Mouse (Mus musculus) lung, embryonic 14.5 days (tissue): ENCODE measurements at regions not wholly inside any gene's neighbourhood (a gene's known extent, or its start where the extent isn't known, plus 50 kb on each side); places are given as distances from the start of the nearest gene placed in this dataset.

ENCODE experiments used
- ATAC-seq: fragments of 200-750 bp; cut with Nextera tagmentation; 2 replicates; pipeline ENCODE4 v1.8.0; 2017; ENCODE audit warnings: mild to moderate bottlenecking, moderate TSS enrichment, moderate library complexity; ENCODE audit not compliant: insufficient read depth
- DNase-seq: peaks from one replicate; pipeline ENCODE4 v3.0.0-alpha.2; 2015
- H3K27ac ChIP-seq: fragments of 300-500 bp; sonication (generic); 2 replicates; pipeline ENCODE4 v1.5.1; 2014; ENCODE audit warnings: low read depth, mild to moderate bottlenecking, moderate library complexity
- H3K27me3 ChIP-seq: fragments of 300-500 bp; sonication (generic); 2 replicates; pipeline ENCODE4 v1.6.1; 2014; ENCODE audit warnings: low read length, control low read depth; ENCODE audit not compliant: insufficient read depth
- H3K36me3 ChIP-seq: fragments of 300-500 bp; sonication (generic); 2 replicates; pipeline ENCODE4 v1.6.1; 2014; ENCODE audit warnings: control low read depth; ENCODE audit not compliant: insufficient read depth
- H3K4me1 ChIP-seq: fragments of 300-500 bp; sonication (generic); 2 replicates; pipeline ENCODE4 v1.6.1; 2014; ENCODE audit warnings: antibody characterized with exemption, control low read depth; ENCODE audit not compliant: insufficient read depth
- H3K4me2 ChIP-seq: fragments of 300-500 bp; sonication (generic); 2 replicates; pipeline ENCODE4 v1.6.1; 2014; ENCODE audit warnings: mild to moderate bottlenecking
- H3K4me3 ChIP-seq: fragments of 300-500 bp; sonication (generic); 2 replicates; pipeline ENCODE4 v1.5.1; 2014; ENCODE audit warnings: low read depth, low read length
- H3K9ac ChIP-seq: fragments of 300-500 bp; sonication (generic); 2 replicates; pipeline ENCODE4 v1.6.1; 2014
- H3K9me3 ChIP-seq: fragments of 300-500 bp; sonication (generic); 2 replicates; pipeline ENCODE4 v1.6.1; 2016; ENCODE audit warnings: low read depth, low read length, control low read depth
- CTCF ChIP-seq: IDR thresholded peaks from 2 replicates; pipeline ENCODE4 v1.5.1; 2016; ENCODE audit warnings: antibody characterized with exemption, low read depth
- WGBS: fragments of 180-500 bp; shearing (Covaris S2); extraction: QIAGEN DNeasy Blood & Tissue Kit; methylation state at CpG from one replicate; pipeline ENCODE4 v1.1.7; 2014; 5-methylcytosine and 5-hydroxymethylcytosine counted together

GRCm38 (mm10) chr9:17567784-17568518, 724.0 kb upstream of the Chordc1 start:
- H3K4me1 ChIP-seq: no peaks in the 10 kb centered on the region
- H3K27me3 ChIP-seq: no peaks in the 10 kb centered on the region
- WGBS: 67% methylated on average over 3 of the region's 3 CpGs
- ATAC-seq (no peak), DNase-seq (no peak)
- H3K9me3 ChIP-seq: no peaks in the 10 kb centered on the region
- no peak overlapping the region for H3K27ac ChIP-seq
- H3K4me2 ChIP-seq: no peak overlapping the region
- H3K4me3 ChIP-seq: no peak overlapping the region
- no peaks in the 10 kb centered on the region for H3K36me3 ChIP-seq
- no peak for TF ChIP-seq CTCF
- H3K9ac ChIP-seq: no peak overlapping the region

GRCm38 (mm10) chr9:17587558-17587957, 704.4 kb upstream of the Chordc1 start:
- Histone ChIP-seq H3K4me1 (no peaks in the 10 kb centered on the region), H3K9ac (no peak overlapping the region), H3K9me3 (no peaks in the 10 kb centered on the region), H3K4me3 (no peak overlapping the region), H3K27ac (no peak overlapping the region), H3K4me2 (no peak overlapping the region), H3K36me3 (no peaks in the 10 kb centered on the region), H3K27me3 (no peaks in the 10 kb centered on the region)
- no peak for ATAC-seq
- TF ChIP-seq CTCF: no peak
- no peak for DNase-seq
- 69% methylated on average over 2 of the region's 2 CpGs for WGBS

GRCm38 (mm10) chr9:17587968-17588550, 703.9 kb upstream of the Chordc1 start:
- Histone ChIP-seq H3K4me2 (no peak overlapping the region), H3K27ac (no peak overlapping the region), H3K4me1 (no peaks in the 10 kb centered on the region), H3K9ac (no peak overlapping the region), H3K9me3 (no peaks in the 10 kb centered on the region), H3K27me3 (no peaks in the 10 kb centered on the region), H3K36me3 (no peaks in the 10 kb centered on the region), H3K4me3 (no peak overlapping the region)
- 41% methylated on average over 2 of the region's 2 CpGs for WGBS
- TF ChIP-seq CTCF: no peak
- no peak for ATAC-seq
- no peak for DNase-seq

GRCm38 (mm10) chr9:17611146-17611545, 680.8 kb upstream of the Chordc1 start:
- H3K4me3 ChIP-seq: no peak overlapping the region
- WGBS: 43% methylated on average over 1 of the region's 1 CpGs
- H3K4me2 ChIP-seq: no peak overlapping the region
- no peaks in the 10 kb centered on the region for H3K36me3 ChIP-seq
- no peak for TF ChIP-seq CTCF
- H3K27me3 ChIP-seq: no peaks in the 10 kb centered on the region
- no peak overlapping the region for H3K9ac ChIP-seq
- no peaks in the 10 kb centered on the region for H3K4me1 ChIP-seq
- no peak overlapping the region for H3K27ac ChIP-seq
- H3K9me3 ChIP-seq: no peaks in the 10 kb centered on the region
- ATAC-seq: no peak
- DNase-seq: no peak

GRCm38 (mm10) chr9:17642513-17642912, 649.4 kb upstream of the Chordc1 start:
- H3K27ac ChIP-seq: no peak overlapping the region
- TF ChIP-seq CTCF: no peak
- no peaks in the 10 kb centered on the region for H3K4me1 ChIP-seq
- H3K27me3 ChIP-seq: no peaks in the 10 kb centered on the region
- H3K9me3 ChIP-seq: no peaks in the 10 kb centered on the region
- no peak overlapping the region for H3K4me3 ChIP-seq
- DNase-seq (no peak), ATAC-seq (no peak)
- 92% methylated on average over 1 of the region's 1 CpGs for WGBS
- no peak overlapping the region for H3K4me2 ChIP-seq
- H3K36me3 ChIP-seq: no peaks in the 10 kb centered on the region
- H3K9ac ChIP-seq: no peak overlapping the region

GRCm38 (mm10) chr9:17645882-17646626, 645.9 kb upstream of the Chordc1 start:
- 83% methylated on average over 4 of the region's 4 CpGs for WGBS
- DNase-seq (no peak), ATAC-seq (no peak)
- Histone ChIP-seq H3K4me3 (no peak overlapping the region), H3K27ac (no peak overlapping the region), H3K36me3 (no peaks in the 10 kb centered on the region), H3K4me2 (no peak overlapping the region), H3K9me3 (no peaks in the 10 kb centered on the region), H3K27me3 (no peaks in the 10 kb centered on the region), H3K9ac (no peak overlapping the region), H3K4me1 (no peaks in the 10 kb centered on the region)
- TF ChIP-seq CTCF: no peak

GRCm38 (mm10) chr9:17653818-17654217, 638.1 kb upstream of the Chordc1 start:
- no peak for ATAC-seq
- Histone ChIP-seq H3K4me1 (no peaks in the 10 kb centered on the region), H3K27ac (no peak overlapping the region)

More at GRCm38 (mm10) chr9:17653818-17654217, 638.1 kb upstream of the Chordc1 start:
- H3K27me3 ChIP-seq: no peaks in the 10 kb centered on the region
- H3K36me3 ChIP-seq: no peaks in the 10 kb centered on the region
- TF ChIP-seq CTCF: no peak
- no peak for DNase-seq
- H3K9me3 ChIP-seq: no peaks in the 10 kb centered on the region
- H3K9ac ChIP-seq: no peak overlapping the region
- H3K4me2 ChIP-seq: no peak overlapping the region
- H3K4me3 ChIP-seq: no peak overlapping the region
